In genomic region chr1:22770530-22771254, GRCm38 (mm10) we compare ENCODE assay signal across 20 mouse cellular contexts. TPM values are rescaled to one million over a fixed set of nuclear protein-coding genes. Genes with fewer than 3 reads are reported as not detected.
"Had no signal": no experiment of that assay in that cellular context is flagged by ENCODE, and none has a peak within 500 bp of the region (broad histone marks: within the 10 kb centered on the region; RNA-seq: fewer than 3 reads in every experiment).

No protein-coding gene starts in this region.

- H3K4me3 ChIP-seq: liver, embryonic 13.5 days; neural tube, embryonic 12.5 days; neural tube, embryonic 15.5 days had no signal

- H3K4me1 ChIP-seq: liver, embryonic 13.5 days; neural tube, embryonic 12.5 days; neural tube, embryonic 15.5 days had no signal

- H3K27me3 ChIP-seq: liver, embryonic 13.5 days; neural tube, embryonic 12.5 days; neural tube, embryonic 15.5 days had no signal

- DNase-seq: kidney, adult 18-20 months; kidney, adult 9 months; kidney, postnatal 14 days; kidney, postnatal 4 days; liver, embryonic 13.5 days; lung, adult 2 months; lung, postnatal 14 days; lung, postnatal 4 days; right cerebral cortex, adult 18-20 months; right cerebral cortex, postnatal 14 days; right cerebral cortex, postnatal 4 days; thymus, adult 2 months; thymus, postnatal 14 days; thymus, postnatal 4 days had no signal

- H3K27ac ChIP-seq: liver, embryonic 13.5 days; neural tube, embryonic 12.5 days; neural tube, embryonic 15.5 days; stomach, postnatal 0 days had no signal

- H3K9me3 ChIP-seq: liver, embryonic 13.5 days; neural tube, embryonic 12.5 days; neural tube, embryonic 15.5 days had no signal

- H3K9ac ChIP-seq: liver, embryonic 13.5 days; neural tube, embryonic 12.5 days; neural tube, embryonic 15.5 days had no signal

- H3K36me3 ChIP-seq: liver, embryonic 13.5 days; neural tube, embryonic 12.5 days; neural tube, embryonic 15.5 days had no signal

- H3K4me2 ChIP-seq: liver, embryonic 13.5 days; neural tube, embryonic 12.5 days; neural tube, embryonic 15.5 days had no signal

RNA-seq across cellular contexts. Expression of gene Rims1, which starts 35.1 kb away (rescaled TPM):
- total RNA-seq: megakaryocyte progenitor cell, adult 5-6 weeks; megakaryocyte-erythroid progenitor cell, adult 5-6 weeks had no signal
- polyA plus RNA-seq: liver, adult 2 months; thymus, adult 2 months had no signal
